Mouse (Mus musculus) ES-Bruce4 (cell line): Measurements from ENCODE around the gene Neu2. TPM values are rescaled to one million over a fixed set of nuclear protein-coding genes. Genes with fewer than 3 reads are reported as not detected.

ENCODE experiments used
- H3K27ac ChIP-seq: 2 replicates; pipeline ENCODE4 v1.5.1; 2012; ENCODE audit warnings: low read length, inconsistent platforms; ENCODE audit not compliant: insufficient read depth
- H3K27me3 ChIP-seq: 2 replicates; pipeline ENCODE4 v1.6.1; 2012; ENCODE audit warnings: mild to moderate bottlenecking, low read length, inconsistent platforms; ENCODE audit not compliant: control insufficient read depth, poor library complexity, insufficient read depth, severe bottlenecking
- H3K36me3 ChIP-seq: 2 replicates; pipeline ENCODE4 v1.6.1; 2012; ENCODE audit warnings: inconsistent platforms, mild to moderate bottlenecking, low read length, moderate library complexity; ENCODE audit not compliant: control insufficient read depth, poor library complexity, insufficient read depth, severe bottlenecking
- H3K4me1 ChIP-seq: one replicate; pipeline ENCODE4 v1.8.1; 2011; ENCODE audit warnings: low read length; ENCODE audit not compliant: control insufficient read depth, insufficient read depth
- H3K4me3 ChIP-seq: 2 replicates; pipeline ENCODE4 v1.5.1; 2011; ENCODE audit warnings: low read depth, mild to moderate bottlenecking, low read length
- H3K9ac ChIP-seq: 2 replicates; pipeline ENCODE4 v1.6.1; 2012; ENCODE audit warnings: low read depth, mild to moderate bottlenecking, inconsistent platforms; ENCODE audit not compliant: poor library complexity, severe bottlenecking
- H3K9me3 ChIP-seq: replicated peaks from 2 replicates; pipeline ENCODE4 v1.6.1; 2012; ENCODE audit warnings: mild to moderate bottlenecking, low read length, inconsistent platforms; ENCODE audit not compliant: control insufficient read depth, poor library complexity, insufficient read depth, severe bottlenecking
- CTCF ChIP-seq: IDR thresholded peaks from one replicate; pipeline ENCODE4 v1.8.1; 2011; ENCODE audit warnings: low read depth, low read length
- EP300 ChIP-seq: IDR thresholded peaks from 2 replicates; pipeline ENCODE4 v1.6.1; 2011; ENCODE audit warnings: low read depth, low read length; ENCODE audit not compliant: insufficient read depth
- POLR2A ChIP-seq: IDR thresholded peaks from one replicate; pipeline ENCODE4 v1.8.1; 2011; ENCODE audit warnings: low read length; ENCODE audit not compliant: insufficient read depth
- polyA plus RNA-seq: library from polyadenylated mRNA; stranded (reverse); fragments of >200 nt; gene quantifications from 2 replicates; pipeline ENCODE4 v1.2.4, GENCODE M21; 2011; ENCODE audit warnings: low read depth; ENCODE audit not compliant: missing spikeins, insufficient read depth, insufficient read length

Gene Neu2
- polyA plus RNA-seq, 1 experiment = not detected

GRCm38 (mm10) chr1:87525041-87525440, 15.4 kb downstream of the Neu2 start:
- H3K36me3 ChIP-seq = no peaks in the 10 kb centered on the region
- no peaks in the 10 kb centered on the region; the same call in 1 of the 2 replicates for H3K27me3 ChIP-seq
- H3K9me3 ChIP-seq = no peaks in the 10 kb centered on the region
- H3K4me1 ChIP-seq = no peaks in the 10 kb centered on the region
- no peak overlapping the region for H3K9ac ChIP-seq
- TF ChIP-seq EP300 = no peak
- no peak for TF ChIP-seq POLR2A
- no peak for TF ChIP-seq CTCF
- no peak overlapping the region for H3K4me3 ChIP-seq
- no peak overlapping the region for H3K27ac ChIP-seq

GRCm38 (mm10) chr1:87527191-87527590, 17.5 kb downstream of the Neu2 start:
- Histone ChIP-seq H3K27me3 (no peaks in the 10 kb centered on the region; the same call in 1 of the 2 replicates), H3K9ac (no peak overlapping the region), H3K27ac (no peak overlapping the region), H3K4me1 (no peaks in the 10 kb centered on the region), H3K36me3 (no peaks in the 10 kb centered on the region), H3K4me3 (no peak overlapping the region), H3K9me3 (no peaks in the 10 kb centered on the region)
- TF ChIP-seq CTCF (no peak), EP300 (no peak), POLR2A (no peak)

- Histone ChIP-seq H3K4me1 (no peaks in the 10 kb centered on the region), H3K27me3 (no peaks in the 10 kb centered on the region), H3K36me3 (no peaks in the 10 kb centered on the region), H3K27ac (no peak overlapping the region), H3K4me3 (no peak overlapping the region), H3K9me3 (no peaks in the 10 kb centered on the region), H3K9ac (no peak overlapping the region)
- TF ChIP-seq EP300 (no peak), POLR2A (no peak), CTCF (no peak)
Observed at GRCm38 (mm10) chr1:87532346-87532745, 22.7 kb downstream of the Neu2 start.

DNA sequence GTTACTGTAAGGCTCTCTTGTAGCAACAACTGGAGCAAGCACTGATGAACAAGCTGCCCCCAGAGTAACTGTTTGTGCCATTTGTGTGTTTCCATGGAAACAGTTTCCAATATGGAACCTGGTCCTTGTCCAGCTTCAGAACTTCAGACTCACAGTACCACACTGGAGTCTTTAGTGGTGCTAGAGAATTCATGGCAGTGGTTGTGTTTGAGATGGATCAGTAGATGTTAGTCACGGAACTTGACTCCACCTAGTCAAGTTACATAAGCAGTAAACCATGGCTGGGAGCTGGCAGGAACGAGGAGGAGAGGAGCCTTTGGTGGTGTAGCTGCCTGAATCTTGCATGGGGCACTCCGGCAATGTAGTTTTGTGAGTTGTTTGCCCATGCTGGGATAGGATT, 24.4 kb downstream of the Neu2 start:
- TF ChIP-seq EP300 (no peak), POLR2A (no peak), CTCF (no peak)
- H3K36me3 ChIP-seq = no peaks in the 10 kb centered on the region
- no peaks in the 10 kb centered on the region for H3K27me3 ChIP-seq
- no peak overlapping the region for H3K27ac ChIP-seq
- H3K4me1 ChIP-seq = no peaks in the 10 kb centered on the region
- H3K9ac ChIP-seq = no peak overlapping the region
- no peaks in the 10 kb centered on the region for H3K9me3 ChIP-seq
- H3K4me3 ChIP-seq = no peak overlapping the region

DNA sequence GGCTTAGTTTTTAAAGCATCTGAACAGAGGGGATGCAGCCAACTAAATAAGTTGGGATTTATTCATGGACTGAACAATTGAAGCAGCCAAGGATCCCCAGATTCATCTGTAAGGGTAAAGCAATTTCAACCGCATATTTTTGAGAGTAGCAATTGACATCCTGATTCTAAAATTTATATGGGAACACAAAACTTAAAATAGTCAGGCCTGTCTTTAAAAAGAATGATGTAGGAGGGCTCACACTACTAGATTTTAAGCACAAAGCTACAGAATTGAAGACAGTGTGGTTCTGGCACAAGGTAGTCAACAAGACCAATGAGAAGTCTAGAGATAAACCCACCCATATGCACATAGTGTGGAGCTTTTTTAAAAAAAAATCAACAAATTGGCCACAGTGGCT, 27.3 kb downstream of the Neu2 start:
- Histone ChIP-seq H3K27me3 (no peaks in the 10 kb centered on the region), H3K27ac (no peak overlapping the region), H3K36me3 (no peaks in the 10 kb centered on the region), H3K4me3 (no peak overlapping the region), H3K9me3 (no peaks in the 10 kb centered on the region), H3K9ac (no peak overlapping the region), H3K4me1 (no peaks in the 10 kb centered on the region)
- TF ChIP-seq EP300 = no peak
- TF ChIP-seq CTCF = no peak
- TF ChIP-seq POLR2A = no peak

DNA sequence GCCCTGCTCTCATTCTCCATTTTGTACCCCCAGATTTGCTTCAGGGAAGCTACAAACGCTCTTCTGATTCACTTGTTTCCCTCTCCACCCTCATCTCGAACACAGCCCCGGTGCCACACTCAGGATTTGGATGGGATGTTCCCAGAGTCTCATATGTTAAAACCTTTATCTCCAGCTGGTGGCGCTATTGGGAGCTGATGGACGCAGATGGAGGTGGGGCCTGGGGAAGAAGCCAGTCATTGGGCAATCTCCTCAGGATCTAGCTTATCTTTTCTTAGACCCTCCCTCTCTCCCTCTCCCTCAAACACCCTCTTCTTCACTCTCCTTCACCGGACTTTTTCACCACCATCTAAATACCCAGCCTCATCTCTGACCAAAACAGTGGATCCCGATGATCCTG, 31.9 kb downstream of the Neu2 start:
- TF ChIP-seq EP300 = no peak
- TF ChIP-seq CTCF = peak; percentile 78
- H3K4me1 ChIP-seq = no peaks in the 10 kb centered on the region
- no peak overlapping the region for H3K4me3 ChIP-seq
- H3K27ac ChIP-seq = no peak overlapping the region
- no peaks in the 10 kb centered on the region for H3K36me3 ChIP-seq
- no peaks in the 10 kb centered on the region for H3K9me3 ChIP-seq
- H3K27me3 ChIP-seq = no peaks in the 10 kb centered on the region
- H3K9ac ChIP-seq = no peak overlapping the region
